In the genomic region with DNA sequence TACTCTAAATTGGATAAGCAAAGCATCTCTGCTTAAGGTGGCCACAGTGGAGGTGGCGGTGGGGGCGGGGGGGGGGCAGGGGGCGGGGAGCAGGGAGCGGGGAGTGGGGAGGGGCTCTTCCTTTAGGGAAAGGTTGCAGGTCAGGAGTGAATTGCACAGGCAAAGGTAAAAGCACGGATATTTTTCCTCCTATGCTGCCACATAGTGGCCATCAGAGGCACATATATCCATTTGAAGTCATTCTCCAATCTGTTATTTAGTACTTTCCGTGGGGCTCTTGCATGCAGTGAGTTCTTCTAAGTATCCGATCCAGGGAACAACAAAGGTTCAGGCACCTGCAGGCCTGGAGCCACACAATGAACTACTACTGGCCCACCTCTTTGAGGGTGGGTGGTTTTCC, we compare ENCODE assay signal across 9 mouse cellular contexts. TPM values are rescaled to one million over a fixed set of nuclear protein-coding genes. Genes with fewer than 3 reads are reported as not detected.
DNase-seq lines count a peak whose midpoint lies in the region; ATAC-seq lines count a peak whose summit lies in the region.
"Had no signal": no experiment of that assay in that cellular context is flagged by ENCODE, and none has a peak within 500 bp of the region (broad histone marks: within the 10 kb centered on the region; RNA-seq: fewer than 3 reads in every experiment).

No protein-coding gene starts in this region.

- H3K4me3 ChIP-seq in intestine, embryonic 14.5 days (ENCODE audit: low read depth, low read length) = no peak overlapping the region
- H3K4me3 ChIP-seq in intestine, embryonic 15.5 days (replicated peaks) = no peak overlapping the region
- H3K4me3 ChIP-seq in heart, embryonic 11.5 days (ENCODE audit: low read depth, low read length) = no peak overlapping the region
- H3K4me3 ChIP-seq: megakaryocyte, embryonic 14.5 days had no signal

- no peaks in the 10 kb centered on the region for H3K4me1 ChIP-seq in intestine, embryonic 14.5 days (replicated peaks; ENCODE audit: control insufficient read depth, insufficient read depth, low read length)
- no peaks in the 10 kb centered on the region for H3K4me1 ChIP-seq in intestine, embryonic 15.5 days (replicated peaks)
- 0 out of 2 replicates have a peak, but pooled peaks cover 8% of the 10 kb centered on the region for H3K4me1 ChIP-seq in heart, embryonic 11.5 days (ENCODE audit: control insufficient read depth, insufficient read depth, low read length)

- no peak overlapping the region for H3K9ac ChIP-seq in intestine, embryonic 14.5 days (ENCODE audit: low read length)
- no peak overlapping the region for H3K9ac ChIP-seq in intestine, embryonic 15.5 days
- no peak overlapping the region for H3K9ac ChIP-seq in heart, embryonic 11.5 days (ENCODE audit: low read depth, low read length)

- H3K4me2 ChIP-seq in intestine, embryonic 14.5 days (ENCODE audit: low read length) = no peak overlapping the region
- H3K4me2 ChIP-seq in intestine, embryonic 15.5 days (replicated peaks) = no peak overlapping the region
- H3K4me2 ChIP-seq in heart, embryonic 11.5 days = 0 out of 2 replicates have a peak overlapping the region, but pooled peaks have one; percentile 15

- H3K27me3 ChIP-seq in intestine, embryonic 14.5 days (replicated peaks; ENCODE audit: control insufficient read depth, insufficient read depth, low read length) = no peaks in the 10 kb centered on the region
- no peaks in the 10 kb centered on the region for H3K27me3 ChIP-seq in intestine, embryonic 15.5 days (replicated peaks)
- no peaks in the 10 kb centered on the region for H3K27me3 ChIP-seq in heart, embryonic 11.5 days (ENCODE audit: control insufficient read depth, insufficient read depth, low read length)
- H3K27me3 ChIP-seq: megakaryocyte, embryonic 14.5 days had no signal

- H3K36me3 ChIP-seq in intestine, embryonic 14.5 days (ENCODE audit: control insufficient read depth, insufficient read depth, low read length) = peaks cover 44% of the 10 kb centered on the region
- H3K36me3 ChIP-seq in intestine, embryonic 15.5 days = peaks cover 9% of the 10 kb centered on the region; the same call in 1 of the 2 replicates
- H3K36me3 ChIP-seq in heart, embryonic 11.5 days (ENCODE audit: control insufficient read depth, insufficient read depth, low read length) = peaks cover 2% of the 10 kb centered on the region; the same call in 1 of the 2 replicates

- 21% methylated on average over 7 of the region's 7 CpGs for WGBS in intestine, embryonic 14.5 days
- 15% methylated on average over 7 of the region's 7 CpGs for WGBS in intestine, embryonic 15.5 days
- WGBS in heart, embryonic 11.5 days (ENCODE audit: insufficient replicate concordance) = 16% methylated on average over 3 of the region's 7 CpGs

- H3K9me3 ChIP-seq in intestine, embryonic 14.5 days (ENCODE audit: control insufficient read depth, low read length) = no peaks in the 10 kb centered on the region
- no peaks in the 10 kb centered on the region for H3K9me3 ChIP-seq in intestine, embryonic 15.5 days
- no peaks in the 10 kb centered on the region for H3K9me3 ChIP-seq in heart, embryonic 11.5 days (replicated peaks; ENCODE audit: control insufficient read depth, low read length)

- no peak overlapping the region for H3K27ac ChIP-seq in intestine, embryonic 14.5 days (ENCODE audit: low read depth)
- no peak overlapping the region for H3K27ac ChIP-seq in intestine, embryonic 15.5 days
- H3K27ac ChIP-seq in heart, embryonic 11.5 days (ENCODE audit: low read depth, low read length) = no peak overlapping the region

- no peak for DNase-seq in intestine, embryonic 14.5 days (ENCODE audit: low spot score)
- peak; percentile 17 for DNase-seq in MN1 (ENCODE audit: low spot score)
- DNase-seq in lung, postnatal 10 days = peak; percentile 43
- no peak for DNase-seq in testis, postnatal 10 days (ENCODE audit: low spot score)
- no peak for DNase-seq in thymus, adult 18-20 months
- DNase-seq in layer of hippocampus, postnatal 10 days (ENCODE audit: low spot score in 2 of 2) = no peak

- ATAC-seq in intestine, embryonic 14.5 days (replicated peaks; ENCODE audit: low FRiP score, low TSS enrichment, low read depth) = 0 out of 2 replicates have a peak, but pooled peaks have one; percentile 27
- no peak for ATAC-seq in intestine, embryonic 15.5 days
- no peak for ATAC-seq in heart, embryonic 11.5 days (replicated peaks; ENCODE audit: insufficient number of reproducible peaks, low FRiP score, low TSS enrichment)

RNA-seq across cellular contexts. Expression of gene F2rl2, which starts 29.4 kb away (rescaled TPM):
- 0.52 and 0.95 TPM in 2 replicates for polyA plus RNA-seq in intestine, embryonic 14.5 days (2014; fragmentation: Nextera tagmentation; extraction: Ambion mirVana)
- 0.44 and 0.58 TPM in 2 replicates for polyA plus RNA-seq in intestine, embryonic 15.5 days (2015; fragmentation: Nextera tagmentation; extraction: Ambion mirVana)
- polyA plus RNA-seq in heart, embryonic 11.5 days (2014; fragmentation: Nextera tagmentation; extraction: Ambion mirVana) = 4.0 and 4.1 TPM in 2 replicates
- under 1 TPM; 0.56 to 0.59 TPM for total RNA-seq in layer of hippocampus, postnatal 10 days (2021)

RNA-seq across cellular contexts. Expression of gene F2r, which starts 49.0 kb away (rescaled TPM):
- polyA plus RNA-seq in intestine, embryonic 14.5 days (2014; fragmentation: Nextera tagmentation; extraction: Ambion mirVana) = 58.5 and 69.5 TPM in 2 replicates
- 46.1 and 50.0 TPM in 2 replicates for polyA plus RNA-seq in intestine, embryonic 15.5 days (2015; fragmentation: Nextera tagmentation; extraction: Ambion mirVana)
- 171 and 195 TPM in 2 replicates for polyA plus RNA-seq in heart, embryonic 11.5 days (2014; fragmentation: Nextera tagmentation; extraction: Ambion mirVana)
- total RNA-seq in layer of hippocampus, postnatal 10 days (2021) = 10 to 100 TPM; 12.2 to 12.9 TPM

Comparison
In these comparisons a context has a peak if more than half of its experiments do, and no peak if none do; other contexts are left out.
1. DNase-seq: peak in MN1 (single experiment) and lung, postnatal 10 days (single experiment); none in intestine, embryonic 14.5 days (single experiment), testis, postnatal 10 days (single experiment), thymus, adult 18-20 months (0 of 2) and layer of hippocampus, postnatal 10 days (0 of 2).